Mouse (Mus musculus): Measurements from ENCODE around the gene Tent5b.

GRCm38 (mm10) chr4:133461362-133461761 is 18.6 kb upstream of the Tent5b start:
- TF ChIP-seq POLR2A (IDR thresholded peaks at IDR 0.05; ENCODE audit: low read depth, low read length): no peak
- TF ChIP-seq CTCF (IDR thresholded peaks at IDR 0.05; ENCODE audit: extremely low read depth, insufficient read depth, insufficient read length, insufficient replicate concordance): no peak

Measured in spleen, adult 2 months (tissue).